Mouse (Mus musculus) neural tube, embryonic 12.5 days (tissue): ENCODE measurements around the gene Fam102b. TPM values are rescaled to one million over a fixed set of nuclear protein-coding genes. Genes with fewer than 3 reads are reported as not detected.

Source experiments
- ATAC-seq: fragments of 200-750 bp; cut with Nextera tagmentation; 2 replicates; pipeline ENCODE4 v1.8.0; 2017; ENCODE audit warnings: low read depth, mild to moderate bottlenecking, moderate TSS enrichment, moderate library complexity; ENCODE audit not compliant: low FRiP score
- H3K27ac ChIP-seq: fragments of 300-500 bp; sonication (generic); 2 replicates; pipeline ENCODE4 v1.5.1; 2016
- H3K27me3 ChIP-seq: fragments of 300-500 bp; sonication (generic); replicated peaks from 2 replicates; pipeline ENCODE4 v1.6.1; 2016; ENCODE audit warnings: mild to moderate bottlenecking
- H3K36me3 ChIP-seq: fragments of 300-500 bp; sonication (generic); 2 replicates; pipeline ENCODE4 v1.6.1; 2016; ENCODE audit warnings: mild to moderate bottlenecking
- H3K4me1 ChIP-seq: fragments of 300-500 bp; sonication (generic); 2 replicates; pipeline ENCODE4 v1.6.1; 2016
- H3K4me2 ChIP-seq: fragments of 300-500 bp; sonication (generic); replicated peaks from 2 replicates; pipeline ENCODE4 v1.6.1; 2016; ENCODE audit warnings: mild to moderate bottlenecking
- H3K4me3 ChIP-seq: fragments of 300-500 bp; sonication (generic); 2 replicates; pipeline ENCODE4 v1.5.1; 2016
- H3K9ac ChIP-seq: fragments of 300-500 bp; sonication (generic); 2 replicates; pipeline ENCODE4 v1.6.1; 2016; ENCODE audit warnings: mild to moderate bottlenecking
- H3K9me3 ChIP-seq: fragments of 300-500 bp; sonication (generic); 2 replicates; pipeline ENCODE4 v1.6.1; 2016; ENCODE audit warnings: mild to moderate bottlenecking
- WGBS: fragments of 180-500 bp; shearing (Covaris S2); methylation state at CpG from one replicate; pipeline ENCODE4 v1.1.7; 2016; 5-methylcytosine and 5-hydroxymethylcytosine counted together
- polyA plus RNA-seq: library from polyadenylated mRNA; unstranded; fragments of >200 nt; fragmentation: Nextera tagmentation; extraction: Ambion mirVana; gene quantifications from 2 replicates; pipeline ENCODE4 v1.2.1, GENCODE M21; 2016

Gene Fam102b
- polyA plus RNA-seq, 1 experiment from 2014 or later = 27.5 TPM

DNA sequence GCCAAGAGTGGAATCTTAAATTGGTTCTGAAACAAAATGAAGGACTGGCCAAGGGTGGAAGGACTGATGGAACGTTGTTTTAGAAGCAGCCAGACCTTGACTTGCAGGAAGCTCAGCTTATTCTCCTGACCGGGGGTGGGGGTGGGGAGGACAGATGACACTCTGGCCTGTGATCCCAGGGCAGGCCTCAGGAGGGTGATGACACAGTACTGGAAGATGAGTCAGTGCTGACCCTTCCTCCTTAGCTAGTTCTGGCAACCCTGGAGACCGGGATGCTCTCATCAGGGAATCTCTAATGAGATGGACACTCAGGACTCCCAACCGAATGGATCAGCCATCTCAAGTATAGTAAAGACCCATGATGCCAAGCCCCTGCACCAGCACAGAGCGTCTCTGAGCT is 21.6 kb downstream of the Fam102b start:
- Histone ChIP-seq H3K27ac (no peak overlapping the region), H3K36me3 (0 out of 2 replicates have a peak, but pooled peaks cover 4% of the 10 kb centered on the region), H3K9ac (no peak overlapping the region), H3K4me3 (no peak overlapping the region), H3K4me2 (no peak overlapping the region), H3K9me3 (no peaks in the 10 kb centered on the region), H3K4me1 (no peaks in the 10 kb centered on the region), H3K27me3 (no peaks in the 10 kb centered on the region)
- ATAC-seq = no peak
- WGBS = 88% methylated on average over 5 of the region's 5 CpGs

DNA sequence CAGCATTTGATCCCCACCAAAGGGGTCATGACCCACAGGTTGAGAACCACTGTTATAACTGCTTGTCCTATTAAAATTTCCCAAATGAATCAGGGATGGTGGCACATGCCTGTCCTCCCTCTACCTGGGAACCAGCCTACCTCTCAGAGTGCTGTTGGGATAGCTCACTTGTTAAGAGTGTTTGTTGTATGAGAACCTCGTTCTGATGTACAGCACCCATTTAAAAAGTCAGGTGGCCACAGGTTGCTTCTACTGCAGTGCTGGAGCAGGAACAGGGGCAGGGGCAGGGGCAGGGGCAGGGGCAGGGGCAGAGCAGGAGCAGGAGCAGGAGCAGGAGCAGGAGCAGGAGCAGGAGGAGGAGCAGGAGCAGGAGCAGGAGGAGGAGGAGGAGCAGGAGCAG is 28.2 kb downstream of the Fam102b start:
- no peak overlapping the region for H3K27ac ChIP-seq
- no peak for ATAC-seq
- no peak overlapping the region for H3K9ac ChIP-seq
- H3K27me3 ChIP-seq = no peaks in the 10 kb centered on the region
- H3K4me2 ChIP-seq = no peak overlapping the region
- H3K9me3 ChIP-seq = no peaks in the 10 kb centered on the region
- H3K36me3 ChIP-seq = 0 out of 2 replicates have a peak, but pooled peaks cover 4% of the 10 kb centered on the region
- no peaks in the 10 kb centered on the region for H3K4me1 ChIP-seq
- WGBS = 86% methylated on average over 1 of the region's 1 CpGs
- no peak overlapping the region for H3K4me3 ChIP-seq

DNA sequence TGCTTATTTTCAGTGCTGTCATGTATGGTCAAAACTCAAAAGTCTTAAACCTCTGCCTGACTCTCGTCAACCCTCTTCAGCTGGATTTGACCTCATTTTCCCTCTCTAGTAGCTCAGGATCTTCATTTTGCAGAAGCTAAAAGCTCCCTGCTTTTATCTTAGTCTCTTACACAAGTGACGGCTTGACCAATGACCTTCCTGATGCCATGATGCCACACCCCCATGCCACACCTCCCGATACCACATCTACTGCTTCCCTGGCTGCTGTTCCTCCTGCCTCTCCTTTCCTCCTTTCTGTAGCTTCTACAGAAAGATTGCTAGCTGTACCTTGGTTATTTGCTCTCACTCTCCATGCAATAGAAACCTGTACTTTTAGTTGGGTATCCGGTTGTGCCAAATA is 29.6 kb downstream of the Fam102b start:
- Histone ChIP-seq H3K27me3 (no peaks in the 10 kb centered on the region), H3K9me3 (no peaks in the 10 kb centered on the region), H3K4me2 (no peak overlapping the region), H3K27ac (no peak overlapping the region), H3K4me3 (no peak overlapping the region), H3K4me1 (no peaks in the 10 kb centered on the region), H3K9ac (no peak overlapping the region), H3K36me3 (0 out of 2 replicates have a peak, but pooled peaks cover 4% of the 10 kb centered on the region)
- WGBS = 69% methylated on average over 4 of the region's 4 CpGs
- ATAC-seq = no peak

DNA sequence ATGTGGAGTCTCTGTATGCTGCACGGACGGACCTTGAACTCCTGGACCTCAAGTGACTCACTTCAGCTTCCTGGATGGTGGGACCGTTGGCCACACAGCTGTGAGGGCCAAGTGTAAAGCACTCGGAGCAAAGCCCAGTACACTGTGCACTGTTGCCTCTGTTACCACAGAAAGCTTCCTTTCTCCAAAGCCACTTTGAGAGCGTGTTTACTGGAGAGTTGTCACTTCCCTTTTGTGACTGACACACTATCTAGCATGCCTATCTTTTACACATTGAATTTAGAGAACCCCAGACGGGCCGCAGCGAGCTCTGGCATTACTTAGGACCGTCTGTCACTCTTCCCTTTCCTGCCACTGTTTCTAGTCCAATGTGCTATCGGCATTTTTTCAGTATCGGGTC is 30.1 kb downstream of the Fam102b start:
- no peak for ATAC-seq

DNA sequence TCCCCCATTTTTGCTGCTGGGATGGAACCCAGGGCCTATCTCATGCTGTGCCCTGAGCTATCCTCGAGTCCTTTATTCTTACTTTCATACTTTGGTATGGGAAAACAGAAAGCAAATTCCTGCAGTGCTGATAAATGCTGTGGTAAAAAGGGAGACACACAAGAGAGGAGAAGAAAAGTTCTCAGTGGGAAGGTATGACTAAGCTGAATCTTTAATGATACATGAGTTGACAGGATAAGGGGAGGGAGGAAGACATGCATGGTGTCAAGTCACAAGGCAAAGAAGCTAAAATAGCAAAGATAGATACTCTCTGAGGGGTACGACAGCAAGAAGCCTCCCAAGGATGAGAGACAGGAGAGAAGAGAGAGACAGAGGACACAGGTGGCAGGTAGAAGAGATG is 32.0 kb downstream of the Fam102b start:
- Histone ChIP-seq H3K9me3 (no peaks in the 10 kb centered on the region), H3K36me3 (peaks cover 8% of the 10 kb centered on the region), H3K4me2 (no peak overlapping the region), H3K27ac (no peak overlapping the region), H3K27me3 (no peaks in the 10 kb centered on the region), H3K9ac (no peak overlapping the region), H3K4me3 (no peak overlapping the region), H3K4me1 (no peaks in the 10 kb centered on the region)
- 90% methylated on average over 2 of the region's 2 CpGs for WGBS
- no peak for ATAC-seq

More for the DNA sequence above, 30.1 kb downstream of the Fam102b start:
- 88% methylated on average over 11 of the region's 11 CpGs for WGBS
- Histone ChIP-seq H3K4me3 (no peak overlapping the region), H3K27me3 (no peaks in the 10 kb centered on the region), H3K9ac (no peak overlapping the region), H3K27ac (no peak overlapping the region), H3K4me2 (no peak overlapping the region), H3K4me1 (no peaks in the 10 kb centered on the region), H3K9me3 (no peaks in the 10 kb centered on the region), H3K36me3 (peaks cover 4% of the 10 kb centered on the region)

DNA sequence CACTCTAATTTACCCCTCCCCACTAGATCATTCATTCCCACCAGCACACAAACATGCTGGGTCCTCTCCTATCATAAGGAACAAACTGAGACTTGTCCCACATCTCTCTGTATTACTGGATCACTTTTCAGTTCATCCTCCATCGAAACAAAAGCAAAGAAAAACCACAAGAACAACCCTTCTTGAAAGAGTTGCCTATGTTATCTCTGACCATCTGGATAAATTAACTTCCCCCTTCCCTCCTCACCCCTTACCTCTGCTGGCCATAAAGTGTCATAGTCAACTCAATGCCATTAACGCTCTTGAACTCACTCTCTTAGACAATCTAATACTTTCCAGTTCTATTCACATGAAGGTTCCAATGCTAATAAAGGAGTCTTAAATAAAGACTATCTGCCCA is 32.9 kb downstream of the Fam102b start:
- Histone ChIP-seq H3K36me3 (peaks cover 11% of the 10 kb centered on the region), H3K27ac (no peak overlapping the region), H3K4me3 (no peak overlapping the region), H3K4me1 (no peaks in the 10 kb centered on the region), H3K9me3 (no peaks in the 10 kb centered on the region), H3K27me3 (no peaks in the 10 kb centered on the region), H3K9ac (no peak overlapping the region), H3K4me2 (no peak overlapping the region)
- ATAC-seq = no peak
- 91% methylated on average over 2 of the region's 2 CpGs for WGBS

DNA sequence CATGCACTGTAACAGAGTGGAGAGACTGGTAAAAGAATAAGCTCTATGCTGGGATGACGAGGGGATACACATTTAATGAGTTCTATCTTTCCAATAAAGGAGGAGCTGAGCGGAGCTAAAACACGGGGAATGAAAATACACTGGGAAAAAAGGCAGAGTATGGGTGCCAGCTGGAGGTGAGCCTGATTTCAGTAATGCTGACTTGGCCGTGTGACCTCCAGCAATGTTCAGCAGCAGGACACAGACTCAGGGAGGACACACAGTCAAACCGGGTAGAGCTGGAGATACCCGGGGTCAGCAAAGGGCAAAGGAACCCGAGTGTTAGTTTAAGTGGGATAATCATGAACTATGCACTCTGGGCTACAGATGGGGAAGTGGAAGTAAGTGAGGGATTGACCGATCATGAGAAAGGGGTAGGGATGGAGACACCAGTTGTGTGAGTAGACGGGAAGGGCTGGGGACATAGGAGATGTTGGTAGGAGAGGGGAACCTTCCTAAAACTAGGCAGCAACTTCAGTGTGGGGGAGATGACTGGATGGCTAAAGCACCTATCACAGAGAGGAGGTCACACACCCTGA is 37.3 kb downstream of the Fam102b start:
- peaks cover 14% of the 10 kb centered on the region for H3K36me3 ChIP-seq
- H3K27ac ChIP-seq = no peak overlapping the region
- H3K9ac ChIP-seq = no peak overlapping the region
- 88% methylated on average over 9 of the region's 9 CpGs for WGBS
- H3K4me2 ChIP-seq = no peak overlapping the region
- H3K27me3 ChIP-seq = no peaks in the 10 kb centered on the region
- no peak overlapping the region for H3K4me3 ChIP-seq
- H3K4me1 ChIP-seq = no peaks in the 10 kb centered on the region; the same call in 1 of the 2 replicates
- no peak for ATAC-seq
- H3K9me3 ChIP-seq = no peaks in the 10 kb centered on the region

DNA sequence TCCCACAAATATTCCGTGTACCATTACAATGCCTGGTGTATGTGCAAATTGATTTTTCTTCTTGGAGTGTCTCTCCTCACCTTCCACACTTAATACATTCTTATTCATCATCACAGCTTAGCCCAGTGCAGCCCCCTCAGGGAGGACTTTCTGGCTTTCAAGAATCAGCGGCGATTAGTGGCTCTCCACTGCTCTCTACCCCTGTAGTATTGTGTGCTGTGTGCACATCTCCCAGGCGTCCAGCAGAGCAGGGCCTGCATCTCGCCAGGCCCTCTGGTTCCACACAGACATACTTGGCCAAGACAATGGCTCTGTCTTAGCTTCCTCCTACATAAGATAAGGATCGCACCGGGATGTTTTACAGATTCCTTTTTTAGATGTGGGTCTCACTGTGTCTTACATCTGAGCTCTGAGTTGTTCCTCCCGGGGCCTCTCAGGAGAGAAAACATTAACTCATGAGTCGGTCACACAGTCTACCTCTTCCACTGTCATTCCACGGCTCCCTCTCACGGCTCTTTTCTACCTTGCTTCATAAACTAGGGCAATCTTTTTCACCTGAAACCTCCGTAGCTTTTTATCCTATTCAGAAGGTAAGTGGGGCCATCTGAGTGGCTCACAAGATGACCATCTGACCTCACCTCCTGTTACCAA is 40.3 kb downstream of the Fam102b start:
- WGBS = 71% methylated on average over 12 of the region's 12 CpGs
- H3K9ac ChIP-seq = no peak overlapping the region
- no peak overlapping the region for H3K27ac ChIP-seq
- H3K36me3 ChIP-seq = peaks cover 12% of the 10 kb centered on the region
- no peak for ATAC-seq
- H3K4me3 ChIP-seq = no peak overlapping the region
- no peaks in the 10 kb centered on the region for H3K9me3 ChIP-seq
- no peaks in the 10 kb centered on the region; the same call in 1 of the 2 replicates for H3K4me1 ChIP-seq
- no peak overlapping the region for H3K4me2 ChIP-seq
- H3K27me3 ChIP-seq = no peaks in the 10 kb centered on the region

DNA sequence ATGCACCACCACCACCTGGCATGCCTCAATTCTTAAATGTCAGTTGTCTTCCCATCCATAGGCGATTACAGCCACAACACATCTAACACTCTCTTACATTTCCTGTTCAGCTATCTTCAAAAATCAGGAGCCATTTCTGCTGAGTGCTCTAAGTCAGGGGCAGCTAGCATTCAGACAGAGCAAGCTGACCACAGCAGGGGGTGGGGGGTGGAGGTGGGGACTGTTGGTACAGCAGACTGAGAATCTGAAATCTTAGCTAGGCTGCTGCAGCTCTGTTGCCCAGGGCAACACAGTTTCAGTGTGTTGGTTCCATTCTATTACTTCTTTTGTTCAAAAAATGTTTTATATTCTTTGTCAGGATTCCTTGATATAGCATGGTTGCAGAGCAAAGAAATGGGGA is 40.9 kb downstream of the Fam102b start:
- no peaks in the 10 kb centered on the region for H3K27me3 ChIP-seq
- H3K36me3 ChIP-seq = 0 out of 2 replicates have a peak, but pooled peaks cover 6% of the 10 kb centered on the region
- H3K4me2 ChIP-seq = no peak overlapping the region
- no peaks in the 10 kb centered on the region; the same call in 1 of the 2 replicates for H3K4me1 ChIP-seq
- WGBS = 79% methylated on average over 1 of the region's 1 CpGs
- 0 out of 2 replicates have a peak, but pooled peaks have one; percentile 63 for ATAC-seq
- no peak overlapping the region for H3K27ac ChIP-seq
- H3K9ac ChIP-seq = no peak overlapping the region
- no peaks in the 10 kb centered on the region for H3K9me3 ChIP-seq
- H3K4me3 ChIP-seq = no peak overlapping the region

DNA sequence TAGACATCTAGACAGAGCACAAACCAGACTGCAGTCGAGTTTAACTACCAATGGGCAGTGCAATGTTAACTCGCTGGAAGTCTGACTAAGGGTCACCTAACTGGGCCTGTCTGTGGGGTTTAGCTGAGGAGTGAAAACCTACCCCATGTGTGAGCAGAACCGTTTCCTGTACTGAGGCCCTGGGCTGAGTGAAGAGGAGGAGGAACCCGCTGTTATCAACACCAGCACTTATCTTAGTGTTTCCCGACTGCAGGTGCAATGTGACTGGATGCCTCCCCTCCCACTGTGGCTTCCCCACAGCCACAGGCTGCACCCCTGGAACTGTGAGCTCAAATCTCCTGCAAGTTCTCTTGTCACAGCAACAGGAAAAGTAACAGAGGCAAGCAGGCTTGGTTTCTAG is 43.4 kb downstream of the Fam102b start:
- Histone ChIP-seq H3K4me3 (no peak overlapping the region), H3K4me2 (no peak overlapping the region), H3K27me3 (no peaks in the 10 kb centered on the region), H3K36me3 (peaks cover 21% of the 10 kb centered on the region), H3K27ac (no peak overlapping the region), H3K9me3 (no peaks in the 10 kb centered on the region), H3K4me1 (no peaks in the 10 kb centered on the region; the same call in 1 of the 2 replicates), H3K9ac (no peak overlapping the region)
- WGBS = 86% methylated on average over 5 of the region's 5 CpGs
- ATAC-seq = no peak

DNA sequence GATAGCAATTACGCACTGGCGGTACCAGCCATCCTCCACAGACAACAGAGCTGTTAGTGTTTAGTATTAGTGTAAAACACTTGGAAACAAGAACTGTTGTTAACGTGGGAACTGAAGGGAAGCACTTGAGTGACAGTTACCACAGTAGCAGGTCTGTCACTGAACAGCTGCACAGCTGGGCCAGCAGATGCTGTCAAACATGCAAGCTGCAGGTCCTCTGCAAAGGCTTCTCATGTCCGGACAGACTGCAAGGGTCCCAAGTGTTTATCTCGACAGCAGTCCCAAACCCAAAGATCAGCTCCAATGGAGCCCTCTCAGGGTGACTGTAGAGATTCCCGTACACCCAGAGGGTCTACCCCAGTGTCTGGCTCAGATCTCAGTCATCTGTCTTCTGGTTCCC is 45.5 kb downstream of the Fam102b start:
- no peaks in the 10 kb centered on the region for H3K27me3 ChIP-seq
- no peak overlapping the region for H3K27ac ChIP-seq
- 86% methylated on average over 6 of the region's 6 CpGs for WGBS
- no peaks in the 10 kb centered on the region for H3K9me3 ChIP-seq
- H3K4me1 ChIP-seq = no peaks in the 10 kb centered on the region; the same call in 1 of the 2 replicates
- H3K4me2 ChIP-seq = no peak overlapping the region
- H3K4me3 ChIP-seq = no peak overlapping the region
- H3K9ac ChIP-seq = no peak overlapping the region
- peaks cover 35% of the 10 kb centered on the region for H3K36me3 ChIP-seq
- ATAC-seq = no peak

DNA sequence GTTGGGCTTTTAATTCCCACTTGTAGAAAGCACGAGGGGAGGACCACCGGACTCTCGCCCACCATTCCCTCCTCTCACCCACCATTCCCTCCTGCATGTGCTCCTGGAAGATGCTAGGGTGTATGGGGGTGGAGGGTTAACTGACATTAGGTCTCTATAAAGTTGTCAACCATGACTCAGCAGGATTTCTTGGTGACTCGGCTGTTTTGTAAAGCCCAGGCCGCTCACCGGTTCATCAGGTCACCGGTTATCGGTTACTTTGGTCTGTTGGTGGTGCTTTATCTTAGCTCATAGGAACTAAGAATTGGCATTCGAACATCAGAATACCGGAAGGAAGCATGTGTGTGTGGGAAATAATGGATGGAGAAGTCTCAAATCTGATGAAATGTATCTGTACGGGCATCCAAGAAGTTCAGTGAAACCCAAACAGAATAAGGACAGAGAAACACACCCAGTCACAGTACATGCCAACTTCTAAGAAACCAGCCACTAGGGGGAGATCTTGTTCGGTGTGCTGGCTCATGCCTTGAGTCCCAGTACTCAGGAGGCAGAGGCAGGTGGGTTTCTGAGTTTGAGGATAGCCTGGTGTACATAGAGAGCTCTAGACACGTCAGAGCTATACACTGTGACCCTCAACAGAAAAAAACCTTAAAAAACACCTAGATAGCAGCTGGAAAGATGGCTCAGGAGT is 49.9 kb downstream of the Fam102b start:
- no peak for ATAC-seq
- Histone ChIP-seq H3K9ac (no peak overlapping the region), H3K4me1 (no peaks in the 10 kb centered on the region), H3K27ac (no peak overlapping the region), H3K4me3 (no peak overlapping the region), H3K27me3 (no peaks in the 10 kb centered on the region), H3K9me3 (no peaks in the 10 kb centered on the region), H3K4me2 (no peak overlapping the region), H3K36me3 (peaks cover 38% of the 10 kb centered on the region)
- 95% methylated on average over 13 of the region's 13 CpGs for WGBS
